10 mouse cellular contexts compared by ENCODE assay signal in genomic region chr7:45241389-45241749, GRCm38 (mm10). TPM values are rescaled to one million over a fixed set of nuclear protein-coding genes. Genes with fewer than 3 reads are reported as not detected.
A peak's percentile ranks its signal among the peaks of the same experiment; 100 is the strongest.
DNase-seq lines count a peak whose midpoint lies in the region; ATAC-seq and TF ChIP-seq lines count a peak whose summit lies in the region.
"Had no signal": no experiment of that assay in that cellular context is flagged by ENCODE, and none has a peak within 500 bp of the region (broad histone marks: within the 10 kb centered on the region; RNA-seq: fewer than 3 reads in every experiment).

No protein-coding gene starts in this region.

- no peak for ATAC-seq in liver, embryonic 12.5 days
- no peak for ATAC-seq in forebrain, embryonic 11.5 days (replicated peaks; ENCODE audit: low FRiP score)
- ATAC-seq in intestine, embryonic 14.5 days (replicated peaks; ENCODE audit: low FRiP score, low TSS enrichment, low read depth) = no peak
- ATAC-seq in midbrain, postnatal 0 days (ENCODE audit: low FRiP score) = no peak
- no peak for ATAC-seq in cerebellum, adult (ENCODE audit: insufficient number of reproducible peaks, low FRiP score, low TSS enrichment)
- ATAC-seq: Patski had no signal

- no peak for TF ChIP-seq CTCF in midbrain, postnatal 0 days (IDR thresholded peaks at IDR 0.05)

- H3K36me3 ChIP-seq in liver, embryonic 12.5 days = no peaks in the 10 kb centered on the region
- H3K36me3 ChIP-seq in forebrain, embryonic 11.5 days (ENCODE audit: control insufficient read depth, insufficient read depth, low read length) = no peaks in the 10 kb centered on the region
- H3K36me3 ChIP-seq in intestine, embryonic 14.5 days (ENCODE audit: control insufficient read depth, insufficient read depth, low read length) = no peaks in the 10 kb centered on the region
- no peaks in the 10 kb centered on the region for H3K36me3 ChIP-seq in midbrain, postnatal 0 days (ENCODE audit: insufficient read depth, low read length)

- no peaks in the 10 kb centered on the region for H3K9me3 ChIP-seq in liver, embryonic 12.5 days (replicated peaks)
- no peaks in the 10 kb centered on the region for H3K9me3 ChIP-seq in forebrain, embryonic 11.5 days (ENCODE audit: control insufficient read depth, low read length)
- no peaks in the 10 kb centered on the region for H3K9me3 ChIP-seq in intestine, embryonic 14.5 days (ENCODE audit: control insufficient read depth, low read length)
- H3K9me3 ChIP-seq in midbrain, postnatal 0 days (ENCODE audit: low read length) = no peaks in the 10 kb centered on the region

- peak overlapping the region; percentile 41 for H3K4me2 ChIP-seq in liver, embryonic 12.5 days
- H3K4me2 ChIP-seq in forebrain, embryonic 11.5 days (ENCODE audit: low read depth, low read length, severe bottlenecking) = no peak overlapping the region
- H3K4me2 ChIP-seq in intestine, embryonic 14.5 days (ENCODE audit: low read length) = peak overlapping the region; percentile 44
- peak overlapping the region; percentile 74 for H3K4me2 ChIP-seq in midbrain, postnatal 0 days (ENCODE audit: low read depth, low read length, poor library complexity, severe bottlenecking)

- no peak overlapping the region for H3K27ac ChIP-seq in liver, embryonic 12.5 days
- no peak overlapping the region for H3K27ac ChIP-seq in forebrain, embryonic 11.5 days (ENCODE audit: low read depth, low read length)
- H3K27ac ChIP-seq in intestine, embryonic 14.5 days (ENCODE audit: low read depth) = no peak overlapping the region
- H3K27ac ChIP-seq in midbrain, postnatal 0 days (ENCODE audit: low read depth, low read length) = no peak overlapping the region

- no peak overlapping the region for H3K9ac ChIP-seq in liver, embryonic 12.5 days
- H3K9ac ChIP-seq in forebrain, embryonic 11.5 days (ENCODE audit: low read length) = no peak overlapping the region; the same call in 1 of the 2 replicates
- H3K9ac ChIP-seq in intestine, embryonic 14.5 days (ENCODE audit: low read length) = no peak overlapping the region
- H3K9ac ChIP-seq in midbrain, postnatal 0 days (replicated peaks; ENCODE audit: low read length, poor library complexity, severe bottlenecking) = peak overlapping the region; percentile 51; the same call in 1 of the 2 replicates

- peaks cover 11% of the 10 kb centered on the region; the same call in 1 of the 2 replicates for H3K27me3 ChIP-seq in liver, embryonic 12.5 days (replicated peaks)
- H3K27me3 ChIP-seq in forebrain, embryonic 11.5 days (ENCODE audit: control insufficient read depth, insufficient read depth, low read length) = peaks cover 10% of the 10 kb centered on the region
- no peaks in the 10 kb centered on the region for H3K27me3 ChIP-seq in intestine, embryonic 14.5 days (replicated peaks; ENCODE audit: control insufficient read depth, insufficient read depth, low read length)
- no peaks in the 10 kb centered on the region for H3K27me3 ChIP-seq in midbrain, postnatal 0 days (ENCODE audit: insufficient read depth, low read length)

- no peak for DNase-seq in liver
- no peak for DNase-seq in forebrain, embryonic 11.5 days (ENCODE audit: low spot score)
- no peak for DNase-seq in intestine, embryonic 14.5 days (ENCODE audit: low spot score)
- no peak for DNase-seq in midbrain, postnatal 0 days (ENCODE audit: low spot score)
- no peak for DNase-seq in adrenal gland, adult 8-10 months
- DNase-seq in gastrocnemius, postnatal 4 days (ENCODE audit: low spot score in 2 of 2) = no peak
- DNase-seq: thymus, adult 18-20 months had no signal

- no peak overlapping the region for H3K4me3 ChIP-seq in liver, embryonic 12.5 days
- H3K4me3 ChIP-seq in forebrain, embryonic 11.5 days (ENCODE audit: low read depth, low read length) = 0 out of 2 replicates have a peak overlapping the region, but pooled peaks have one; percentile 21
- 0 out of 2 replicates have a peak overlapping the region, but pooled peaks have one; percentile 10 for H3K4me3 ChIP-seq in intestine, embryonic 14.5 days (ENCODE audit: low read depth, low read length)
- peak overlapping the region; percentile 44; the same call in 1 of the 2 replicates for H3K4me3 ChIP-seq in midbrain, postnatal 0 days (ENCODE audit: low read depth, low read length)

- peaks cover 39% of the 10 kb centered on the region for H3K4me1 ChIP-seq in liver, embryonic 12.5 days
- 0 out of 2 replicates have a peak, but pooled peaks cover 4% of the 10 kb centered on the region for H3K4me1 ChIP-seq in forebrain, embryonic 11.5 days (replicated peaks; ENCODE audit: control insufficient read depth, insufficient read depth, low read length)
- H3K4me1 ChIP-seq in intestine, embryonic 14.5 days (replicated peaks; ENCODE audit: control insufficient read depth, insufficient read depth, low read length) = no peaks in the 10 kb centered on the region
- peaks cover 3% of the 10 kb centered on the region; the same call in 1 of the 2 replicates for H3K4me1 ChIP-seq in midbrain, postnatal 0 days (ENCODE audit: insufficient read depth, low read length)

- 75% methylated on average over 6 of the region's 6 CpGs for WGBS in liver, embryonic 12.5 days (ENCODE audit: insufficient replicate concordance)
- 81% methylated on average over 6 of the region's 6 CpGs for WGBS in forebrain, embryonic 11.5 days
- WGBS in intestine, embryonic 14.5 days = 88% methylated on average over 6 of the region's 6 CpGs
- 80% methylated on average over 6 of the region's 6 CpGs for WGBS in midbrain, postnatal 0 days

RNA-seq across cellular contexts. Expression of gene Slc6a16, which starts 0.5 kb away (rescaled TPM):
- not detected in 2 replicates for polyA plus RNA-seq in liver, embryonic 12.5 days (2016; fragmentation: Nextera tagmentation; extraction: Ambion mirVana)
- 0.36 TPM in 1 of 2 replicates, not detected in the other for polyA plus RNA-seq in forebrain, embryonic 11.5 days (2014; fragmentation: Nextera tagmentation; extraction: Ambion mirVana)
- polyA plus RNA-seq in intestine, embryonic 14.5 days (2014; fragmentation: Nextera tagmentation; extraction: Ambion mirVana) = 0.24 TPM in 1 of 2 replicates, not detected in the other
- total RNA-seq in midbrain, postnatal 0 days (2014; rRNA removed) = 0.16 and 1.3 TPM in 2 replicates
- polyA plus RNA-seq in midbrain, postnatal 0 days (2015; fragmentation: Nextera tagmentation; extraction: Ambion mirVana) = 2.3 and 3.1 TPM in 2 replicates
- under 1 TPM in 1 of 4 experiments, not detected in 3; 0.37 TPM for total RNA-seq in adrenal gland, adult 8-10 months (2022)
- not detected for total RNA-seq in gastrocnemius, postnatal 4 days (2021)
- polyA plus RNA-seq: Patski had no signal

RNA-seq across cellular contexts. Expression of gene Cd37, which starts 2.5 kb away (rescaled TPM):
- polyA plus RNA-seq in liver, embryonic 12.5 days (2016; fragmentation: Nextera tagmentation; extraction: Ambion mirVana) = 14.0 and 14.6 TPM in 2 replicates
- 0.60 and 1.1 TPM in 2 replicates for polyA plus RNA-seq in forebrain, embryonic 11.5 days (2014; fragmentation: Nextera tagmentation; extraction: Ambion mirVana)
- polyA plus RNA-seq in intestine, embryonic 14.5 days (2014; fragmentation: Nextera tagmentation; extraction: Ambion mirVana) = 2.6 and 3.0 TPM in 2 replicates
- 1.2 and 1.7 TPM in 2 replicates for total RNA-seq in midbrain, postnatal 0 days (2014; rRNA removed)
- 1.5 and 2.4 TPM in 2 replicates for polyA plus RNA-seq in midbrain, postnatal 0 days (2015; fragmentation: Nextera tagmentation; extraction: Ambion mirVana)
- 10 to 100 TPM in 1 of 4 experiments, 1 to 10 TPM in 3; 4.9 to 11.2 (median 7.0) TPM for total RNA-seq in adrenal gland, adult 8-10 months (2022)
- total RNA-seq in gastrocnemius, postnatal 4 days (2021) = 1 to 10 TPM; 3.7 to 4.8 TPM

RNA-seq across cellular contexts. Expression of gene Tead2, which starts 25.8 kb away (rescaled TPM):
- 23.6 and 28.2 TPM in 2 replicates for polyA plus RNA-seq in liver, embryonic 12.5 days (2016; fragmentation: Nextera tagmentation; extraction: Ambion mirVana)
- 297 and 318 TPM in 2 replicates for polyA plus RNA-seq in forebrain, embryonic 11.5 days (2014; fragmentation: Nextera tagmentation; extraction: Ambion mirVana)
- 129 and 139 TPM in 2 replicates for polyA plus RNA-seq in intestine, embryonic 14.5 days (2014; fragmentation: Nextera tagmentation; extraction: Ambion mirVana)
- total RNA-seq in midbrain, postnatal 0 days (2014; rRNA removed) = 31.2 and 54.8 TPM in 2 replicates
- polyA plus RNA-seq in midbrain, postnatal 0 days (2015; fragmentation: Nextera tagmentation; extraction: Ambion mirVana) = 16.8 and 17.0 TPM in 2 replicates
- total RNA-seq in adrenal gland, adult 8-10 months (2022) = 10 to 100 TPM; 10.7 to 14.1 (median 12.0) TPM
- 10 to 100 TPM; 40.0 to 51.4 TPM for total RNA-seq in gastrocnemius, postnatal 4 days (2021)

RNA-seq across cellular contexts. Expression of gene Dkkl1, which starts 29.4 kb away (rescaled TPM):
- polyA plus RNA-seq in liver, embryonic 12.5 days (2016; fragmentation: Nextera tagmentation; extraction: Ambion mirVana) = 1.9 and 3.0 TPM in 2 replicates
- polyA plus RNA-seq in forebrain, embryonic 11.5 days (2014; fragmentation: Nextera tagmentation; extraction: Ambion mirVana) = 0.48 TPM in 1 of 2 replicates, not detected in the other
- 0.80 and 1.0 TPM in 2 replicates for polyA plus RNA-seq in intestine, embryonic 14.5 days (2014; fragmentation: Nextera tagmentation; extraction: Ambion mirVana)
- 9.0 and 14.4 TPM in 2 replicates for total RNA-seq in midbrain, postnatal 0 days (2014; rRNA removed)
- 23.8 and 23.9 TPM in 2 replicates for polyA plus RNA-seq in midbrain, postnatal 0 days (2015; fragmentation: Nextera tagmentation; extraction: Ambion mirVana)
- total RNA-seq in adrenal gland, adult 8-10 months (2022) = not detected
- not detected for total RNA-seq in gastrocnemius, postnatal 4 days (2021)
- polyA plus RNA-seq: Patski had no signal

RNA-seq across cellular contexts. Expression of gene Slc6a21, which starts 35.9 kb away (rescaled TPM):
- polyA plus RNA-seq in liver, embryonic 12.5 days (2016; fragmentation: Nextera tagmentation; extraction: Ambion mirVana) = not detected in 2 replicates
- not detected in 2 replicates for polyA plus RNA-seq in forebrain, embryonic 11.5 days (2014; fragmentation: Nextera tagmentation; extraction: Ambion mirVana)
- polyA plus RNA-seq in intestine, embryonic 14.5 days (2014; fragmentation: Nextera tagmentation; extraction: Ambion mirVana) = not detected in 2 replicates
- total RNA-seq in midbrain, postnatal 0 days (2014; rRNA removed) = not detected in 2 replicates
- not detected in 2 replicates for polyA plus RNA-seq in midbrain, postnatal 0 days (2015; fragmentation: Nextera tagmentation; extraction: Ambion mirVana)
- under 1 TPM in 1 of 4 experiments, not detected in 3; 0.26 TPM for total RNA-seq in adrenal gland, adult 8-10 months (2022)
- total RNA-seq in gastrocnemius, postnatal 4 days (2021) = not detected
- polyA plus RNA-seq: Patski had no signal
